Mouse (Mus musculus): ENCODE data around the gene Ccrl2. TPM values are rescaled to one million over a fixed set of nuclear protein-coding genes. Genes with fewer than 3 reads are reported as not detected.

The Ccrl2 gene
- polyA plus RNA-seq, 1 experiment from 2014 or later, result 2.7 TPM

- Histone ChIP-seq H3K36me3 (ENCODE audit: insufficient read depth, low read length) (no peaks in the 10 kb centered on the region), H3K9ac (ENCODE audit: low read depth, low read length) (no peak overlapping the region), H3K9me3 (replicated peaks; ENCODE audit: low read length) (no peaks in the 10 kb centered on the region), H3K4me3 (replicated peaks; ENCODE audit: low read depth, low read length) (no peak overlapping the region), H3K4me2 (ENCODE audit: low read length) (no peak overlapping the region), H3K27ac (no peak overlapping the region), H3K27me3 (ENCODE audit: insufficient read depth, low read length) (no peaks in the 10 kb centered on the region), H3K4me1 (replicated peaks; ENCODE audit: insufficient read depth, low read length) (no peaks in the 10 kb centered on the region)
- no peak for DNase-seq (ENCODE audit: low spot score)
- TF ChIP-seq CTCF (IDR thresholded peaks at IDR 0.05; ENCODE audit: low read depth), result no peak
- WGBS, result 96% methylated on average over 2 of the region's 2 CpGs
- no peak for ATAC-seq (replicated peaks; ENCODE audit: low FRiP score, low read depth)
These were observed 50.8 kb downstream of the Ccrl2 start for GRCm38 (mm10) chr9:111006544-111006943.

Other genes with a start within 250 kb of the Ccrl2 start
- not detected in 2 replicates for gene Prss44, start 243.5 kb downstream of the Ccrl2 start, polyA plus RNA-seq (2015; fragmentation: Nextera tagmentation; extraction: Ambion mirVana)
- gene Prss43, start 230.8 kb downstream of the Ccrl2 start, polyA plus RNA-seq (2015; fragmentation: Nextera tagmentation; extraction: Ambion mirVana), result not detected in 2 replicates
- not detected in 2 replicates for gene Prss45, start 222.9 kb downstream of the Ccrl2 start, polyA plus RNA-seq (2015; fragmentation: Nextera tagmentation; extraction: Ambion mirVana)
- gene Prss46, start 213.0 kb downstream of the Ccrl2 start, polyA plus RNA-seq (2015; fragmentation: Nextera tagmentation; extraction: Ambion mirVana), result not detected in 2 replicates
- 0.27 and 0.33 TPM in 2 replicates for gene Prss50, start 199.6 kb downstream of the Ccrl2 start, polyA plus RNA-seq (2015; fragmentation: Nextera tagmentation; extraction: Ambion mirVana)
- 4.1 and 5.3 TPM in 2 replicates for gene Als2cl, start 177.6 kb downstream of the Ccrl2 start, polyA plus RNA-seq (2015; fragmentation: Nextera tagmentation; extraction: Ambion mirVana)
- gene Tmie, start 177.4 kb downstream of the Ccrl2 start, polyA plus RNA-seq (2015; fragmentation: Nextera tagmentation; extraction: Ambion mirVana), result 2.3 and 2.9 TPM in 2 replicates
- gene Fam240a, start 140.7 kb downstream of the Ccrl2 start, polyA plus RNA-seq (2015; fragmentation: Nextera tagmentation; extraction: Ambion mirVana), result not detected in 2 replicates
- gene Tdgf1, start 111.4 kb downstream of the Ccrl2 start, polyA plus RNA-seq (2015; fragmentation: Nextera tagmentation; extraction: Ambion mirVana), result not detected in 2 replicates
- 0.33 and 0.51 TPM in 2 replicates for gene Lrrc2, start 106.0 kb downstream of the Ccrl2 start, polyA plus RNA-seq (2015; fragmentation: Nextera tagmentation; extraction: Ambion mirVana)
- 0.56 and 0.89 TPM in 2 replicates for gene Rtp3, start 66.9 kb downstream of the Ccrl2 start, polyA plus RNA-seq (2015; fragmentation: Nextera tagmentation; extraction: Ambion mirVana)
- 2.2 and 2.5 TPM in 2 replicates for gene Ltf, start 38.2 kb downstream of the Ccrl2 start, polyA plus RNA-seq (2015; fragmentation: Nextera tagmentation; extraction: Ambion mirVana)
- gene Lrrfip2, start 60.1 kb upstream of the Ccrl2 start, polyA plus RNA-seq (2015; fragmentation: Nextera tagmentation; extraction: Ambion mirVana), result 39.6 and 39.9 TPM in 2 replicates
- 25.4 and 26.1 TPM in 2 replicates for gene Mlh1, start 214.3 kb upstream of the Ccrl2 start, polyA plus RNA-seq (2015; fragmentation: Nextera tagmentation; extraction: Ambion mirVana)
- gene Epm2aip1, start 214.4 kb upstream of the Ccrl2 start, polyA plus RNA-seq (2015; fragmentation: Nextera tagmentation; extraction: Ambion mirVana), result 18.6 and 19.2 TPM in 2 replicates

Measured in kidney, postnatal 0 days (tissue).